Comparison of ENCODE assay signal across 9 mouse cellular contexts in the genomic region with DNA sequence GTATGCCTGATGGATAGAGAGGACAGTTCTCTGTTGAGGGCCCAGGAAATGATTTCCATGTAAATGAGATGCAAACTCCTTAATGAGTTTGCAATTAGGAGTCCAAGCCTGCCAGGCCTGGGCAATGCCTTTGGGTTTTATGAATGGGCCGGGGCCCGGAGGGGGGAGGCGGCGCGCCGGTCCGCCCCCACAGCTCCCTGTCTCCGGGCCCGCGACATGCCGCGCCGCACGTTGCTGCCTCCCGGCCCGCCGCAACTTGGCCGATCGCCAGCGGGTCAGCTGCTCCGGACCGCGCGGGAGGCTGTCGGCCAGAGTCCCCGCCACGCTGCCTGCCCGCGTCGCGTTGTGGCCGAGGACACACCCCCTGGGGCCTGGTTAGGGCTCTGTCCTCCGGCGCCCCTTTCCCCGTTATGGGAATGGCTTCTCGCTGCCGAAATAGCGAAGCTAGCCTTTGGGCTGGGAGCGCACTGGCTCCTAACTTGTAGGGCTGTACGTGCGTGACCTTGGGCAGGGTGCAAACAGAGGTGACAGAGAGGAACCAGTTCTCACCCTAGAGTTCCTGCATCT. TPM values are rescaled to one million over a fixed set of nuclear protein-coding genes. Genes with fewer than 3 reads are reported as not detected.
DNase-seq lines count a peak whose midpoint lies in the region; ATAC-seq and TF ChIP-seq lines count a peak whose summit lies in the region.
"Had no signal": no experiment of that assay in that cellular context is flagged by ENCODE, and none has a peak within 500 bp of the region (broad histone marks: within the 10 kb centered on the region; RNA-seq: fewer than 3 reads in every experiment).

A gene (minus strand): TSS at position 110 of the 567 bp plus-strand sequence.

- peak within 1 kb of the TSS; percentile 56; the same call in 1 of the 2 replicates for H3K27ac ChIP-seq in hindbrain, postnatal 0 days
- H3K27ac ChIP-seq in midbrain, embryonic 13.5 days = peak within 1 kb of the TSS; percentile 63

- peak; percentile 55 for ATAC-seq in hindbrain, postnatal 0 days
- ATAC-seq in midbrain, embryonic 13.5 days = peak; percentile 32

- no peaks in the 10 kb centered on the region for H3K9me3 ChIP-seq in hindbrain, postnatal 0 days (ENCODE audit: low read length)
- H3K9me3 ChIP-seq in midbrain, embryonic 13.5 days = no peaks in the 10 kb centered on the region

- intact Hi-C loops in left cerebral cortex, postnatal 14 days (cut with DNase I) = no loop called here

- peak within 1 kb of the TSS; percentile 57 for H3K4me2 ChIP-seq in hindbrain, postnatal 0 days (ENCODE audit: low read depth, low read length)
- peak within 1 kb of the TSS; percentile 61 for H3K4me2 ChIP-seq in midbrain, embryonic 13.5 days (replicated peaks)

- H3K27me3 ChIP-seq in hindbrain, postnatal 0 days (ENCODE audit: insufficient read depth, low read length) = no peaks in the 10 kb centered on the region
- H3K27me3 ChIP-seq in midbrain, embryonic 13.5 days = peaks cover 18% of the 10 kb centered on the region

- 1% methylated on average over 37 of the region's 41 CpGs for WGBS in hindbrain, postnatal 0 days
- WGBS in midbrain, embryonic 13.5 days = under 1% methylated on average over 40 of the region's 41 CpGs

- H3K4me3 ChIP-seq in hindbrain, postnatal 0 days (ENCODE audit: low read length) = peak within 1 kb of the TSS; percentile 29
- peak within 1 kb of the TSS; percentile 36 for H3K4me3 ChIP-seq in midbrain, embryonic 13.5 days (replicated peaks)

- H3K36me3 ChIP-seq in hindbrain, postnatal 0 days (ENCODE audit: insufficient read depth, low read length) = no peaks in the 10 kb centered on the region
- H3K36me3 ChIP-seq in midbrain, embryonic 13.5 days = no peaks in the 10 kb centered on the region

- H3K9ac ChIP-seq in hindbrain, postnatal 0 days (replicated peaks; ENCODE audit: low read length) = peak within 1 kb of the TSS; percentile 7; the same call in 1 of the 2 replicates
- H3K9ac ChIP-seq in midbrain, embryonic 13.5 days (replicated peaks) = peak within 1 kb of the TSS; percentile 63

- no peak for TF ChIP-seq CTCF in hindbrain, postnatal 0 days (IDR thresholded peaks at IDR 0.05; ENCODE audit: low read depth)

- DNase-seq in adrenal gland, adult (ENCODE audit: inconsistent age in 2 of 2, low spot score in 1 of 2) = peak; percentile 78 to 86
- no peak for DNase-seq in adrenal gland, postnatal 4 days (ENCODE audit: low spot score in 2 of 2)
- DNase-seq in cerebellum, adult 8-10 months = peak; percentile 72
- peak; percentile 76 to 78 for DNase-seq in frontal cortex, postnatal 14 days (ENCODE audit: low spot score in 2 of 2)
- peak; percentile 81 for DNase-seq in hindbrain, postnatal 0 days (ENCODE audit: low spot score)
- peak; percentile 78 to 80 for DNase-seq in left cerebral cortex, postnatal 14 days (ENCODE audit: low spot score in 2 of 2)
- peak; percentile 84 for DNase-seq in testis, postnatal 10 days (ENCODE audit: low spot score)

- peaks cover 18% of the 10 kb centered on the region; the same call in 1 of the 2 replicates for H3K4me1 ChIP-seq in hindbrain, postnatal 0 days (ENCODE audit: insufficient read depth, low read length)
- H3K4me1 ChIP-seq in midbrain, embryonic 13.5 days (replicated peaks) = peaks cover 40% of the 10 kb centered on the region

RNA-seq across cellular contexts. Expression of the gene that starts here (rescaled TPM):
- total RNA-seq in adrenal gland, postnatal 4 days (2021) = not detected
- total RNA-seq in hindbrain, postnatal 0 days (2014; rRNA removed) = not detected in 2 replicates
- 0.51 and 0.64 TPM in 2 replicates for polyA plus RNA-seq in hindbrain, postnatal 0 days (2015; fragmentation: Nextera tagmentation; extraction: Ambion mirVana)
- total RNA-seq in left cerebral cortex, postnatal 14 days (2021) = under 1 TPM in 1 of 2 experiments, not detected in 1; 0.77 TPM
- polyA plus RNA-seq in midbrain, embryonic 13.5 days (2015; fragmentation: Nextera tagmentation; extraction: Ambion mirVana) = not detected in 2 replicates
- total RNA-seq: hematopoietic stem cell, adult 5-6 weeks had no signal

Comparison
In these comparisons a context has a peak if more than half of its experiments do, and no peak if none do; other contexts are left out.
1. DNase-seq: peak in adrenal gland, adult (2 of 2), cerebellum, adult 8-10 months (single experiment), frontal cortex, postnatal 14 days (2 of 2) and testis, postnatal 10 days (single experiment); none in adrenal gland, postnatal 4 days (0 of 2).
2. Peak in DNase-seq, ATAC-seq, H3K4me3 ChIP-seq, H3K27ac ChIP-seq, H3K9ac ChIP-seq and H3K4me2 ChIP-seq in hindbrain, postnatal 0 days; RNA of the gene not detected or under 1 TPM.
3. Peak in DNase-seq in left cerebral cortex, postnatal 14 days; RNA of the gene not detected or under 1 TPM.
4. Peak in ATAC-seq, H3K4me3 ChIP-seq, H3K27ac ChIP-seq, H3K9ac ChIP-seq and H3K4me2 ChIP-seq in midbrain, embryonic 13.5 days; RNA of the gene not detected or under 1 TPM.